Mouse (Mus musculus) mouse trophoblast stem cell (cell line): Measurements from ENCODE around the gene Pakap.

Source experiments
- in situ Hi-C, 2 experiments: fragments of 300-500 bp; cut with MseI, MboI; formaldehyde crosslinking; loops; 2 replicates in 1 of 2; 3 replicates in 1 of 2; pipeline ENCODE4 v1.15.1; 2025

Gene Pakap

GRCm38 (mm10) chr4:57833060-57833459 is 265.1 kb downstream of the Pakap start:
- in situ Hi-C loops, result no loop called here

- in situ Hi-C loops, result no loop called here
Measured at GRCm38 (mm10) chr4:57834141-57834540, 266.2 kb downstream of the Pakap start.

- in situ Hi-C loops, result no loop called here
Measured at GRCm38 (mm10) chr4:57837089-57837488, 269.1 kb downstream of the Pakap start.

GRCm38 (mm10) chr4:57839343-57839742 is 271.4 kb downstream of the Pakap start:
- in situ Hi-C loops, result no loop called here

GRCm38 (mm10) chr4:57841911-57842310 is 273.9 kb downstream of the Pakap start:
- in situ Hi-C loops, result no loop called here

- in situ Hi-C loops, result no loop called here
Measured at GRCm38 (mm10) chr4:57842472-57843305, 274.7 kb downstream of the Pakap start.

- in situ Hi-C loops, result no loop called here
Measured at GRCm38 (mm10) chr4:57845031-57845431, 277.1 kb downstream of the Pakap start.

GRCm38 (mm10) chr4:57845541-57846210 is 277.7 kb downstream of the Pakap start:
- in situ Hi-C loops, result no loop called here

- in situ Hi-C loops, result no loop called here
Measured at GRCm38 (mm10) chr4:57846381-57846990, 278.5 kb downstream of the Pakap start.

- in situ Hi-C loops, result no loop called here
Measured at GRCm38 (mm10) chr4:57846991-57847422, 279.0 kb downstream of the Pakap start.

GRCm38 (mm10) chr4:57847676-57848075 is 279.7 kb downstream of the Pakap start:
- in situ Hi-C loops, result no loop called here

- in situ Hi-C loops, result no loop called here
Measured at GRCm38 (mm10) chr4:57849465-57849864, 281.5 kb downstream of the Pakap start.

- in situ Hi-C loops, result no loop called here
Measured at GRCm38 (mm10) chr4:57851731-57852130, 283.8 kb downstream of the Pakap start.

- in situ Hi-C loops, result no loop called here
Measured at GRCm38 (mm10) chr4:57852461-57853040, 284.6 kb downstream of the Pakap start.

- in situ Hi-C loops, result no loop called here
Measured at GRCm38 (mm10) chr4:57854181-57854580, 286.2 kb downstream of the Pakap start.

GRCm38 (mm10) chr4:57855281-57855941 is 287.4 kb downstream of the Pakap start:
- in situ Hi-C loops, result no loop called here

- in situ Hi-C loops, result no loop called here
Measured at GRCm38 (mm10) chr4:57856673-57857072, 288.7 kb downstream of the Pakap start.

- in situ Hi-C loops, result no loop called here
Measured at GRCm38 (mm10) chr4:57860204-57860611, 292.2 kb downstream of the Pakap start.

- in situ Hi-C loops, result no loop called here
Measured at GRCm38 (mm10) chr4:57861166-57861565, 293.2 kb downstream of the Pakap start.

GRCm38 (mm10) chr4:57861856-57862255 is 293.9 kb downstream of the Pakap start:
- in situ Hi-C loops, result no loop called here

GRCm38 (mm10) chr4:57862269-57862986 is 294.4 kb downstream of the Pakap start:
- in situ Hi-C loops, result no loop called here
